Mouse (Mus musculus): ENCODE data around the gene Slc35f2. TPM values are rescaled to one million over a fixed set of nuclear protein-coding genes. Genes with fewer than 3 reads are reported as not detected.

Slc35f2 gene
- polyA plus RNA-seq, 1 experiment from 2014 or later = 24.3 TPM

GRCm38 (mm10) chr9:53806496-53807086 lies 35.3 kb downstream of the Slc35f2 start:
- WGBS = 13% methylated on average over 7 of the region's 7 CpGs
- ATAC-seq (ENCODE audit: low read depth) = no peak
- Histone ChIP-seq H3K27me3 (ENCODE audit: control insufficient read depth, insufficient read depth, low read length) (no peaks in the 10 kb centered on the region), H3K9me3 (ENCODE audit: control insufficient read depth, low read length) (no peaks in the 10 kb centered on the region), H3K9ac (replicated peaks; ENCODE audit: low read depth, low read length) (no peak overlapping the region), H3K4me3 (ENCODE audit: low read depth, low read length) (no peak overlapping the region), H3K4me1 (ENCODE audit: control insufficient read depth, insufficient read depth, low read length) (no peaks in the 10 kb centered on the region), H3K4me2 (ENCODE audit: low read depth, low read length) (no peak overlapping the region), H3K27ac (ENCODE audit: low read depth, low read length) (no peak overlapping the region), H3K36me3 (ENCODE audit: control insufficient read depth, insufficient read depth, low read length) (no peaks in the 10 kb centered on the region)

GRCm38 (mm10) chr9:53813418-53813817 lies 42.1 kb downstream of the Slc35f2 start:
- no peak overlapping the region for H3K4me3 ChIP-seq (ENCODE audit: low read depth, low read length)
- no peak overlapping the region for H3K4me2 ChIP-seq (ENCODE audit: low read depth, low read length)
- 94% methylated on average over 6 of the region's 6 CpGs for WGBS
- no peaks in the 10 kb centered on the region for H3K27me3 ChIP-seq (ENCODE audit: control insufficient read depth, insufficient read depth, low read length)
- H3K9me3 ChIP-seq (ENCODE audit: control insufficient read depth, low read length) = no peaks in the 10 kb centered on the region
- H3K9ac ChIP-seq (replicated peaks; ENCODE audit: low read depth, low read length) = no peak overlapping the region
- no peak overlapping the region for H3K27ac ChIP-seq (ENCODE audit: low read depth, low read length)
- H3K4me1 ChIP-seq (ENCODE audit: control insufficient read depth, insufficient read depth, low read length) = no peaks in the 10 kb centered on the region
- ATAC-seq (ENCODE audit: low read depth) = no peak
- H3K36me3 ChIP-seq (ENCODE audit: control insufficient read depth, insufficient read depth, low read length) = no peaks in the 10 kb centered on the region

GRCm38 (mm10) chr9:53818760-53819159 lies 47.4 kb downstream of the Slc35f2 start:
- Histone ChIP-seq H3K9ac (replicated peaks; ENCODE audit: low read depth, low read length) (no peak overlapping the region), H3K27me3 (ENCODE audit: control insufficient read depth, insufficient read depth, low read length) (no peaks in the 10 kb centered on the region), H3K36me3 (ENCODE audit: control insufficient read depth, insufficient read depth, low read length) (no peaks in the 10 kb centered on the region), H3K9me3 (ENCODE audit: control insufficient read depth, low read length) (no peaks in the 10 kb centered on the region), H3K4me2 (ENCODE audit: low read depth, low read length) (no peak overlapping the region), H3K27ac (ENCODE audit: low read depth, low read length) (no peak overlapping the region), H3K4me3 (ENCODE audit: low read depth, low read length) (no peak overlapping the region), H3K4me1 (ENCODE audit: control insufficient read depth, insufficient read depth, low read length) (no peaks in the 10 kb centered on the region)
- WGBS = 39% methylated on average over 4 of the region's 4 CpGs
- ATAC-seq (ENCODE audit: low read depth) = no peak

- 9% methylated on average over 9 of the region's 9 CpGs for WGBS
- H3K4me2 ChIP-seq (ENCODE audit: low read depth, low read length) = no peak overlapping the region
- H3K4me3 ChIP-seq (ENCODE audit: low read depth, low read length) = no peak overlapping the region
- H3K9ac ChIP-seq (replicated peaks; ENCODE audit: low read depth, low read length) = no peak overlapping the region
- H3K27me3 ChIP-seq (ENCODE audit: control insufficient read depth, insufficient read depth, low read length) = no peaks in the 10 kb centered on the region
- H3K36me3 ChIP-seq (ENCODE audit: control insufficient read depth, insufficient read depth, low read length) = no peaks in the 10 kb centered on the region
- ATAC-seq (ENCODE audit: low read depth) = no peak
- no peaks in the 10 kb centered on the region for H3K9me3 ChIP-seq (ENCODE audit: control insufficient read depth, low read length)
- H3K27ac ChIP-seq (ENCODE audit: low read depth, low read length) = no peak overlapping the region
- no peaks in the 10 kb centered on the region for H3K4me1 ChIP-seq (ENCODE audit: control insufficient read depth, insufficient read depth, low read length)
These were observed 54.0 kb downstream of the Slc35f2 start for GRCm38 (mm10) chr9:53825318-53825717.

GRCm38 (mm10) chr9:53829081-53829865 lies 57.9 kb downstream of the Slc35f2 start:
- Histone ChIP-seq H3K9ac (replicated peaks; ENCODE audit: low read depth, low read length) (peak overlapping the region; percentile 50; the same call in 1 of the 2 replicates), H3K4me2 (ENCODE audit: low read depth, low read length) (peak overlapping the region; percentile 57), H3K9me3 (ENCODE audit: control insufficient read depth, low read length) (no peaks in the 10 kb centered on the region), H3K4me3 (ENCODE audit: low read depth, low read length) (peak overlapping the region; percentile 40), H3K27me3 (ENCODE audit: control insufficient read depth, insufficient read depth, low read length) (no peaks in the 10 kb centered on the region), H3K4me1 (ENCODE audit: control insufficient read depth, insufficient read depth, low read length) (no peaks in the 10 kb centered on the region), H3K27ac (ENCODE audit: low read depth, low read length) (peak overlapping the region; percentile 69), H3K36me3 (ENCODE audit: control insufficient read depth, insufficient read depth, low read length) (no peaks in the 10 kb centered on the region)
- 19% methylated on average over 14 of the region's 14 CpGs for WGBS
- ATAC-seq (ENCODE audit: low read depth) = peak; percentile 76; the same call in 1 of the 2 replicates

GRCm38 (mm10) chr9:53829866-53830209 lies 58.5 kb downstream of the Slc35f2 start:
- ATAC-seq (ENCODE audit: low read depth) = peak; percentile 79
- H3K4me2 ChIP-seq (ENCODE audit: low read depth, low read length) = peak overlapping the region; percentile 57
- no peaks in the 10 kb centered on the region for H3K27me3 ChIP-seq (ENCODE audit: control insufficient read depth, insufficient read depth, low read length)
- H3K9me3 ChIP-seq (ENCODE audit: control insufficient read depth, low read length) = no peaks in the 10 kb centered on the region
- peak overlapping the region; percentile 50; the same call in 1 of the 2 replicates for H3K9ac ChIP-seq (replicated peaks; ENCODE audit: low read depth, low read length)
- 35% methylated on average over 2 of the region's 2 CpGs for WGBS
- peak overlapping the region; percentile 40 for H3K4me3 ChIP-seq (ENCODE audit: low read depth, low read length)
- H3K36me3 ChIP-seq (ENCODE audit: control insufficient read depth, insufficient read depth, low read length) = no peaks in the 10 kb centered on the region
- H3K27ac ChIP-seq (ENCODE audit: low read depth, low read length) = peak overlapping the region; percentile 69
- H3K4me1 ChIP-seq (ENCODE audit: control insufficient read depth, insufficient read depth, low read length) = no peaks in the 10 kb centered on the region

GRCm38 (mm10) chr9:53835039-53835438 lies 63.7 kb downstream of the Slc35f2 start:
- 72% methylated on average over 3 of the region's 3 CpGs for WGBS
- ATAC-seq (ENCODE audit: low read depth) = no peak

GRCm38 (mm10) chr9:53835976-53836375 lies 64.6 kb downstream of the Slc35f2 start:
- ATAC-seq (ENCODE audit: low read depth) = no peak
- Histone ChIP-seq H3K9ac (replicated peaks; ENCODE audit: low read depth, low read length) (no peak overlapping the region), H3K9me3 (ENCODE audit: control insufficient read depth, low read length) (no peaks in the 10 kb centered on the region), H3K27me3 (ENCODE audit: control insufficient read depth, insufficient read depth, low read length) (no peaks in the 10 kb centered on the region), H3K4me2 (ENCODE audit: low read depth, low read length) (no peak overlapping the region), H3K36me3 (ENCODE audit: control insufficient read depth, insufficient read depth, low read length) (no peaks in the 10 kb centered on the region), H3K4me1 (ENCODE audit: control insufficient read depth, insufficient read depth, low read length) (no peaks in the 10 kb centered on the region), H3K4me3 (ENCODE audit: low read depth, low read length) (no peak overlapping the region), H3K27ac (ENCODE audit: low read depth, low read length) (no peak overlapping the region)
- 73% methylated on average over 4 of the region's 4 CpGs for WGBS

More at GRCm38 (mm10) chr9:53835039-53835438, 63.7 kb downstream of the Slc35f2 start:
- Histone ChIP-seq H3K4me2 (ENCODE audit: low read depth, low read length) (no peak overlapping the region), H3K9ac (replicated peaks; ENCODE audit: low read depth, low read length) (no peak overlapping the region), H3K4me1 (ENCODE audit: control insufficient read depth, insufficient read depth, low read length) (no peaks in the 10 kb centered on the region), H3K9me3 (ENCODE audit: control insufficient read depth, low read length) (no peaks in the 10 kb centered on the region), H3K36me3 (ENCODE audit: control insufficient read depth, insufficient read depth, low read length) (no peaks in the 10 kb centered on the region), H3K27me3 (ENCODE audit: control insufficient read depth, insufficient read depth, low read length) (no peaks in the 10 kb centered on the region), H3K4me3 (ENCODE audit: low read depth, low read length) (no peak overlapping the region), H3K27ac (ENCODE audit: low read depth, low read length) (no peak overlapping the region)

GRCm38 (mm10) chr9:53838816-53839215 lies 67.5 kb downstream of the Slc35f2 start:
- H3K4me2 ChIP-seq (ENCODE audit: low read depth, low read length) = no peak overlapping the region
- no peaks in the 10 kb centered on the region for H3K9me3 ChIP-seq (ENCODE audit: control insufficient read depth, low read length)
- WGBS = 80% methylated on average over 8 of the region's 8 CpGs
- H3K27me3 ChIP-seq (ENCODE audit: control insufficient read depth, insufficient read depth, low read length) = no peaks in the 10 kb centered on the region
- no peaks in the 10 kb centered on the region for H3K36me3 ChIP-seq (ENCODE audit: control insufficient read depth, insufficient read depth, low read length)
- no peak for ATAC-seq (ENCODE audit: low read depth)
- H3K4me3 ChIP-seq (ENCODE audit: low read depth, low read length) = no peak overlapping the region
- H3K9ac ChIP-seq (replicated peaks; ENCODE audit: low read depth, low read length) = no peak overlapping the region
- H3K4me1 ChIP-seq (ENCODE audit: control insufficient read depth, insufficient read depth, low read length) = no peaks in the 10 kb centered on the region
- no peak overlapping the region for H3K27ac ChIP-seq (ENCODE audit: low read depth, low read length)
